7 mouse cellular contexts compared by ENCODE assay signal in genomic region chr5:120156166-120156909, GRCm38 (mm10). TPM values are rescaled to one million over a fixed set of nuclear protein-coding genes. Genes with fewer than 3 reads are reported as not detected.
DNase-seq lines count a peak whose midpoint lies in the region; ATAC-seq and TF ChIP-seq lines count a peak whose summit lies in the region.

No protein-coding gene starts in this region.

- H3K9me3 ChIP-seq in embryonic facial prominence, embryonic 12.5 days: no peaks in the 10 kb centered on the region
- H3K9me3 ChIP-seq in forebrain, embryonic 12.5 days: no peaks in the 10 kb centered on the region
- no peaks in the 10 kb centered on the region for H3K9me3 ChIP-seq in limb, embryonic 10.5 days (replicated peaks)

- H3K4me3 ChIP-seq in embryonic facial prominence, embryonic 12.5 days: no peak overlapping the region
- H3K4me3 ChIP-seq in forebrain, embryonic 12.5 days (replicated peaks): no peak overlapping the region
- H3K4me3 ChIP-seq in limb, embryonic 10.5 days: no peak overlapping the region
- no peak overlapping the region for H3K4me3 ChIP-seq in thymus, adult 2 months (ENCODE audit: control insufficient read depth, insufficient read depth, low read length)

- ATAC-seq in embryonic facial prominence, embryonic 12.5 days (ENCODE audit: insufficient number of reproducible peaks, insufficient read depth, low FRiP score, low TSS enrichment): no peak
- ATAC-seq in forebrain, embryonic 12.5 days (ENCODE audit: low FRiP score): peak; percentile 8; the same call in 1 of the 2 replicates

- H3K4me2 ChIP-seq in embryonic facial prominence, embryonic 12.5 days (replicated peaks): no peak overlapping the region
- H3K4me2 ChIP-seq in forebrain, embryonic 12.5 days: no peak overlapping the region

- no peak for TF ChIP-seq CTCF in thymus, adult 2 months (IDR thresholded peaks at IDR 0.05; ENCODE audit: borderline replicate concordance, control insufficient read depth, extremely low read depth, insufficient read depth, low read length, poor library complexity)

- 0 out of 2 replicates have a peak overlapping the region, but pooled peaks have one; percentile 32 for H3K27ac ChIP-seq in embryonic facial prominence, embryonic 12.5 days
- H3K27ac ChIP-seq in forebrain, embryonic 12.5 days: peak overlapping the region; percentile 76
- H3K27ac ChIP-seq in limb, embryonic 10.5 days: 0 out of 2 replicates have a peak overlapping the region, but pooled peaks have one; percentile 36
- H3K27ac ChIP-seq in thymus, adult 2 months (ENCODE audit: control insufficient read depth, insufficient read depth, low read length): no peak overlapping the region

- WGBS in embryonic facial prominence, embryonic 12.5 days: 67% methylated on average over 21 of the region's 21 CpGs
- 68% methylated on average over 21 of the region's 21 CpGs for WGBS in forebrain, embryonic 12.5 days
- 73% methylated on average over 21 of the region's 21 CpGs for WGBS in limb, embryonic 10.5 days
- WGBS in thymus, adult 2 months: 94% methylated on average over 21 of the region's 21 CpGs

- intact Hi-C loops in heart, postnatal 36 days (cut with DNase I): no loop called here
- intact Hi-C loops in left cerebral cortex, postnatal 14 days (cut with DNase I): loop anchor here (10.0 kb wide), 1 partner anchor 448 kb away; no protein-coding TSS in a partner anchor

- H3K36me3 ChIP-seq in embryonic facial prominence, embryonic 12.5 days: peaks cover 9% of the 10 kb centered on the region; the same call in 1 of the 2 replicates
- no peaks in the 10 kb centered on the region for H3K36me3 ChIP-seq in forebrain, embryonic 12.5 days (replicated peaks)
- H3K36me3 ChIP-seq in limb, embryonic 10.5 days: peaks cover 33% of the 10 kb centered on the region
- H3K36me3 ChIP-seq in thymus, adult 2 months (ENCODE audit: control insufficient read depth, insufficient read depth, low read length): no peaks in the 10 kb centered on the region

- TF ChIP-seq POLR2A in thymus, adult 2 months (IDR thresholded peaks at IDR 0.05; ENCODE audit: control insufficient read depth, extremely low read depth, insufficient read depth, low read length, poor library complexity): no peak

- no peaks in the 10 kb centered on the region for H3K27me3 ChIP-seq in embryonic facial prominence, embryonic 12.5 days
- H3K27me3 ChIP-seq in forebrain, embryonic 12.5 days: no peaks in the 10 kb centered on the region
- H3K27me3 ChIP-seq in limb, embryonic 10.5 days (ENCODE audit: low read depth, poor library complexity, severe bottlenecking): no peaks in the 10 kb centered on the region
- H3K27me3 ChIP-seq in thymus, adult 2 months (ENCODE audit: control insufficient read depth, insufficient read depth, low read length): no peaks in the 10 kb centered on the region

- peak; percentile 53 to 60 for DNase-seq in heart, postnatal 36 days
- no peak for DNase-seq in limb, embryonic 10.5 days (ENCODE audit: low spot score)
- DNase-seq in cerebellum, adult 9-11 months: no peak
- DNase-seq in thymus, adult 2 months: no peak
- no peak for DNase-seq in left cerebral cortex, postnatal 14 days (ENCODE audit: low spot score in 2 of 2)

- peaks cover 4% of the 10 kb centered on the region; the same call in 1 of the 2 replicates for H3K4me1 ChIP-seq in embryonic facial prominence, embryonic 12.5 days
- H3K4me1 ChIP-seq in forebrain, embryonic 12.5 days: peaks cover 21% of the 10 kb centered on the region
- H3K4me1 ChIP-seq in limb, embryonic 10.5 days: 0 out of 2 replicates have a peak, but pooled peaks cover 13% of the 10 kb centered on the region
- peaks cover 5% of the 10 kb centered on the region; the same call in 1 of the 2 replicates for H3K4me1 ChIP-seq in thymus, adult 2 months (replicated peaks; ENCODE audit: control insufficient read depth, insufficient read depth, low read length)

- no peak overlapping the region; the same call in 1 of the 2 replicates for H3K9ac ChIP-seq in embryonic facial prominence, embryonic 12.5 days
- no peak overlapping the region for H3K9ac ChIP-seq in forebrain, embryonic 12.5 days

RNA-seq across cellular contexts. Expression of gene Rbm19, which starts 40.1 kb away (rescaled TPM):
- polyA plus RNA-seq in embryonic facial prominence, embryonic 12.5 days (2016; fragmentation: Nextera tagmentation; extraction: Ambion mirVana): 27.7 and 32.5 TPM in 2 replicates
- 27.5 and 32.9 TPM in 2 replicates for polyA plus RNA-seq in forebrain, embryonic 12.5 days (2016; fragmentation: Nextera tagmentation; extraction: Ambion mirVana)
- total RNA-seq in heart, postnatal 36 days (2021): 10 to 100 TPM; 20.1 to 20.7 TPM
- 37.4 and 45.1 TPM in 2 replicates for polyA plus RNA-seq in limb, embryonic 10.5 days (2016; fragmentation: Nextera tagmentation; extraction: Ambion mirVana)
- 19.6 and 29.2 TPM in 2 replicates for polyA plus RNA-seq in thymus, adult 2 months (2012; rRNA removed)
- 10 to 100 TPM; 21.4 TPM for total RNA-seq in left cerebral cortex, postnatal 14 days (2021)

Comparison
In these comparisons a context has a peak if more than half of its experiments do, and no peak if none do; other contexts are left out.
1. DNase-seq: peak in heart, postnatal 36 days (2 of 2); none in limb, embryonic 10.5 days (single experiment), cerebellum, adult 9-11 months (single experiment), thymus, adult 2 months (single experiment) and left cerebral cortex, postnatal 14 days (0 of 2).